Mouse (Mus musculus) CD4-positive, CD25-positive, alpha-beta regulatory T cell (primary cell): Measurements from ENCODE around the gene Sgk1. TPM values are rescaled to one million over a fixed set of nuclear protein-coding genes. Genes with fewer than 3 reads are reported as not detected.

ENCODE experiments used
- polyA plus RNA-seq: library from polyadenylated mRNA; unstranded; fragments of 100-300 nt; shearing (Covaris generic); gene quantifications from one replicate; pipeline ENCODE4 v1.2.1, GENCODE M21; 2017

Sgk1 gene
- polyA plus RNA-seq = 26.7 TPM

DNA sequence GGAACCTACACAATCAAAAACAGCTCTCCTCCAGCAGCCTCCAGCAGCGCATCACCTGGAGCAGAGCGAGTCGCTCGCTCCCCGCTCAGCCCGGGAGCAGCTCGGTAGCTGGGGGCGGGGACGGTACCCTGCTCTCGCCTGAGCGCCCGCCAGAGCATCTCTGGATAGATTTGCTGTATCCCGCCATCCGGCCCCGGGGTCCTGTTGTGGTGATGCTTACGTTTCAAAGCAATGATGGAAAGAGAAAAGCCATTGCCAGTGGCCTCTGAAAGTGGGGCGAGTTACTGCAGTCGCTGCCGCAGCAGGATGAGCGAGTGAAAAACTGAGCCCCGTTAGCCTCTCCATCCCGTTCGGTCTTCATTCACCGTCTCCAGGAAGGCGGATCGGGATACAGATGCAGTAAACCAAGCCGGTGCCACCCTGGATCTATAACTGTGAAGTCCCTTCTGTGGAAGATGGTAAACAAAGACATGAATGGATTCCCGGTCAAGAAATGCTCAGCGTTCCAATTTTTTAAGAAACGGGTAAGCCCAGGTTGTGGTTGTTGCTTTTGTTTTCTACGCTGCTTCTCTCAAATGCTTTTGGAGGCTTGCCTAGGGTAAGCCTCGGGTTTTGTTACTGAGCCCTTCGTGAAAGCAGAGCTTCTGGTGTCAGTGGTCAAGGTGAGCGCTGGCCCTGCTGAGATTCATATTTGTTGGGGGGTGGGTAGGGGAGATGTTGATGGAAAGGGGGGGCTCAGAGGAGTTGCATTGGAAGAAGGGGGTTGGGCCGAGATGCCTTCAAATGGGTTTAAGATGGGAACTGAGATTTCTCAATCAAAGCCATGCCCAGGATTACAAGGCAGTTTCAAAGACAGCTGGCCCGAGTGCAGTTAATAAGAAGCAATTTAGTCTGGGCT, at the start of gene Sgk1:
TSS of gene Sgk1 (plus strand) at position 1 of the 898 bp plus-strand sequence.

Other genes starting within 250 kb of the Sgk1 start
- not detected for gene 4930444G20Rik, start 185.9 kb downstream of the Sgk1 start, polyA plus RNA-seq